Mouse (Mus musculus): Measurements from ENCODE around the gene Abcc6. TPM values are rescaled to one million over a fixed set of nuclear protein-coding genes. Genes with fewer than 3 reads are reported as not detected.
"Not testable (repeated sequence)": the region's sequence is repeated elsewhere in the genome, so short reads cannot be mapped to it uniquely, and the experiment has no call there.

Abcc6 gene
- total RNA-seq, 4 experiments from 2014 or later, result 1.9 to 2.5 (median 2.3) TPM

DNA sequence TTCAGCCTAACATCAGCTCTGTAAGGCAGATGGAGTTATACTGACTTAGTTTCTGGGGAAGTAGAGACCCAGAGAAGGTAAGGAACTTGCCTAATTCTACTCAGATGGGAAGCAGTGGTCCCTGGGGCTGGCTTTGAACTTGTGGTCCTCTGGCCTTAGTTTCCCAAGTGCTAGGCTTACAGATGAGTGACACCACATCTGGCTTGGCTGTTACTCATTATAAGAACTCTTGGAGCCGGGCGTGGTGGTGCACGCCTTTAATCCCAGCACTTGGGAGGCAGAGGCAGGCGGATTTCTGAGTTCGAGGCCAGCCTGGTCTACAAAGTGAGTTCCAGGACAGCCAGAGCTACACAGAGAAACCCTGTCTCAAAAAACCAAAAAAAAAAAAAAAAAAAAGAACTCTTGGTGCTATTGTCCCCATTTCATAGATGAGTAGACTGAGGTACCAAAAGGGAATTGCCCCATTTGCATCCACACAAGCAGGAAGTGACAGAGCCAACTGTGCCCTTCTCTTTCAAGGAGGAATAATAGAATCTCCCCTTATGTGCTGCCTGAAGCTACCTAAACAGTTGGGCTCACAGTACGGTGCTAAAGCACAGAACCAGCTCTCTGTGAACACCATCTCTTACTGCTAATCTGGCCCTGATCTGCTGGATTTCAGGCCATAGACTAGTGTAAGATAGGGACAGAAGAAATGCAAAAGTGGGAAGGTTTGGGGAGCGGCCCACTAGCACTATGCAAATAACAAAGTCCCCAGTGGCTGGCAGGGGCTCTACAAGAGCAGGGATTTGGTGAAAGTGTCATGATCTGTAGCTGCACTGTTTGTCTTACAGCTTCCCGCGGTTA lies 580 bp downstream of the Abcc6 start:
- DNase-seq (ENCODE audit: low spot score in 2 of 2), result no peak

DNA sequence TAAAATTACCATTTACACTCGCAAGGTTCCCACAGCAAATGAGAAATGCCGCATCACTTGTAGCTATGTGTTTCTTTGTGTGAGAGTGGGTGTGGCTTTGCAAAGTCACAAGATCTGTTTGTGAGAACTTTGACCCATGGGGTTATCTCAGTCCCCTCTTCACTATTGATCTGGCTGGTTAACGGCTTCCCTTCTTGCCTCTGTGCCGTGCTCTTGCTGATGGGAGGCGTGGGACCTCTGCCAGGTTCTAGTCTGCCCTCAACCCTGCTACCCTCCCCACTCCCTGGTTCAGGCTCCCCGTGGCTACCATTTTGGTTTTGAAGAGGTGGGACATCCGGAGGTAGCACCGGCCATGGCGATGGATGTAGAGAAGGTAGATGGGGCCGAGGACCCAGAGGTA lies 1.4 kb downstream of the Abcc6 start:
- DNase-seq (ENCODE audit: low spot score in 2 of 2), result no peak

DNA sequence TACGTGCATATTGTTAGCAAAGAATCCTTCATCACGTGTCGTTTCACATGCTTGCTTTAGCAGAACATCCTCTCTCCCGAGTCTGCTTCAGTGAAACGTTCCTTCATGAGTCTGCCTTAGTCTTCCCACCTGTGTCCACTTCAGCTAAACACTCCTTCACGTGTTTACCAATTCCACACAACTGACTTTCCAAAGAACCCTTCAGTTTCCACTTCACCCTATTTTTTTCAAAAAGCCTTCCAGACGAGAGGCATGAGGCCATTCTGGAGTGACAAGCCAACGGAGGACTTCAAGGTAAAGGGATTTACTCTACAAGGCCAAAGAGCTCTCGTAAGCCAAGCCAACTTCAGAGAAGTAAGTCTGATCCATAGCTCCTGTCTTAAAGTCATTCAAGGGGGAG lies 4.7 kb downstream of the Abcc6 start:
- DNase-seq (ENCODE audit: low spot score in 2 of 2), result no peak

DNA sequence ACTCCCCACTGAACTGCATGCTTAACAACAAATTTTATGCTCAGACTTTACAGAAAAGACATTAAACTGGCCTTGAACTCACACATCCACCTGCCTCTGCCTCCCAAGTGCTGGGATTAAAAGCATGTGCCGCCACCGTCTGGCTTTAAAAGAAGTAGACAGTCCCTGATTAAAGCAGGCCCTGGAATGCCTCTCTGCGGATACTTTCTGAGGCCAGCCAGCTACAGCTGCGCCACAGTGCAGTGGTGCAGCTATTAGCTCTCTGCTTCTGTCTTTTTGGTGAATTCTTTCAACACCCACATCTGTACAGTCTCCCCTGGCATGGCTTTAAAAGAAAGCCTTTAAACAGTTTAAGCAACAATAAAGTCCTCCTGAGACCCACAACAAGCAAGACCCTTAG lies 8.2 kb downstream of the Abcc6 start:
- DNase-seq (ENCODE audit: low spot score in 2 of 2), result no peak

DNA sequence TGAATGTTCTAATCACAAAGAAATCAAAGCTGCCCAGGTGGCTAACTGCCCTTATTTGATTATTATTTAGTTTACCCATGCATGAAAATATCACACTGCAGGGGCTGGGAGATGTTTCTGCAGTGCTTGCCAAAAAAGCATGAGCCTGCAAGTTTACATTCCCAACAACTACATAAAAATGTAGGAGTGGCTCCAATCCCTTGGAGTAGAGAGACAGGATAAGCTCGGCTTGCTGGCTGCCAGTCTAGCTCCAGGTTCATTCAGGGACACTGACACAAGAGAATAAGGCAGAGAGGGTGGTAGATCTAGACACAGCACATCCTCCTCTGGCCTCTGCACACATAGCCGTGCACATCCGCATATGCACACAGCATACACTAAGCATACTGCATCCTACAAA lies 10.5 kb downstream of the Abcc6 start:
- DNase-seq (ENCODE audit: low spot score in 2 of 2), result no peak

DNA sequence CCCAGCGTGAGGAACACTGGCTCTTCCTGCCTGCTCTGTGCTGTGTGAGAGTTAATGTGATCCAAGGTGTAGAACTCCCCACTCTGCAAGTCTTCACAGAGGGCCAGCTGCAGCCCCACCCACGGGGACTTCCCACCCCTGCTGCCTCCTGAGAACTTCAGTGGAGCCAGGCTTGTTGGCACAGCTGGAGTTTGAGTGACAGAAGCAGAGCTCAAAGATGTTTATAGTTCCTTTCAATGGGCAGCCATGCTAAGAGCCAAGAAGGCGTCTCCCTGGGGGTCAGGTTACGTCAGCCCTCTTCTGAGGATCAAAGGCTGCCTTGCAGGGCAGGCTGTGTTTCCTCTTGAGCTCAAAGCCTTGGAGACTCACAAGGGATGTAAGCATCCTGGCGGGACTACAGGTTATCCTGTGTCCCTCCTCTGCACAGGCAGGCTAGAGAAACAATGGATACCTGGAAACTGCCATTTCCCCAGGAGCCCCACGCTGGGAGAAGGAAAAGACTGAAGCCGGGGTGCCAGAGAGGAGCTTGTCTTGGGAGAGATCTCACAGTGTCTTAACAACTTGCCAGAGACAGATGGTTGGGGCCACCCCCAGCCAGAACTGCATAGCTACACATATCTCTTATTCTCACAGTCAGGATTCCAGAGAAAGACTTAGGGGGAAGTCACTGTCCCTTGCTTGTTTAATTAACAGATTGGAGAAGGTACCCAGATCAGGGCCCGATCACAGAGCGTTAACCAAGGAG lies 16.7 kb downstream of the Abcc6 start:
- DNase-seq (ENCODE audit: low spot score in 2 of 2), result peak; percentile 20 to 40

DNA sequence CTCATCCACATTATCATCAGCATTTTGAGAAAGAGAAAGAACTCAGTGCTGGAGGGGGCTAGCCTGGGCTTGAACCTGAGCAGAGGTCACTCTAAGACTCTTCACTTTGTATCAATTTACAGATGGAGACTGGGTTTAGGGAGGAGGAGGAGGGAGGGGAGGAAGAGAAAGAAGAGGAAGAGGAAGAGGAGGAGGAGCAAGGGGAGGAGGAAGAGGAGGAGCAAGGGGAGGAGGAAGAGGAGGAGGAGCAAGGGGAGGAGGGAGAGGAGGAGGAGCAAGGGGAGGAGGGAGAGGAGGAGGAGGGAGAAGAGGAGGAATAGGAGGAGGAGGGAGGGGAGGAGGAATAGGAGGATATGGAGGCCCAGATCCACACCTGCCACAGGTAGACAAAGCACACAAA lies 18.0 kb downstream of the Abcc6 start:
- no peak for DNase-seq (ENCODE audit: low spot score in 2 of 2)

DNA sequence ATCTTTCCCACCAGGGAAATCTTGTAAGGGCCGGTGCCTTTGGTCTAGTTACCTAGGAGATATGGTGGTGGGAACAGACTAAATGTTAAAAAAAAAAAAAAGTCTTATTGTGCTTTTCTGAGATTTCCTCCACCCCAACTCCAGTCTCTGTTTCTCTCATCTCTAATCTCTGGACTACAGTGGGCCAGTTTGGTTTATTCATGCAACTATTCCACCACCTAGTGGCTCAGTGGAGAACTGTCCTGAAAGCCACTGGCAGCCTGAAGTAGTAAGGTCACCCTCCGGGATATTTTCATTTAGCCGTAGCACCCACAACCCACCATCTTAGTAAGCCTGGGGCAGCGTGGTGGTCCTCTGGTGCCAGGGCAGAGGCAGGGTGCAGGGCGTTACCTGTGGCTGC lies 20.5 kb downstream of the Abcc6 start:
- peak; percentile 41 to 46 for DNase-seq (ENCODE audit: low spot score in 2 of 2)

DNA sequence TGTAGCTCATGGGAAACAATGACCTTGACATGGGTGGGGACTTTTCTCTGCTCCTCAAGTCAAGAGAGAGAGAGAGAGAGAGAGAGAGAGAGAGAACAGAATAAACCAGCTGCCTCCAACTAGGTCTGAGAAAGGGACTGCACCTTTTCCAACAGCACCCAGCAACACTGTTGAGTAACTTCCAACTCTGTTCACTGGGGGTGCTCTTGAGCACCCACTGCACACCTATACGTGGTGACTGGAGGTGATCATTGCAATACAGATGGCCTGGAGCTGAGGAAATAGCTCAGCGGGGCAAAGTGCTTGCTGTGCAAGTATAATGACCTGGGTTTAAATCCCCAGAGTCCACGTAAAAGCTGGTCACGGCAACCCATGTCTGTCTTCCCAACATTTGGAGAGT lies 27.4 kb downstream of the Abcc6 start:
- no peak for DNase-seq (ENCODE audit: low spot score in 2 of 2)

DNA sequence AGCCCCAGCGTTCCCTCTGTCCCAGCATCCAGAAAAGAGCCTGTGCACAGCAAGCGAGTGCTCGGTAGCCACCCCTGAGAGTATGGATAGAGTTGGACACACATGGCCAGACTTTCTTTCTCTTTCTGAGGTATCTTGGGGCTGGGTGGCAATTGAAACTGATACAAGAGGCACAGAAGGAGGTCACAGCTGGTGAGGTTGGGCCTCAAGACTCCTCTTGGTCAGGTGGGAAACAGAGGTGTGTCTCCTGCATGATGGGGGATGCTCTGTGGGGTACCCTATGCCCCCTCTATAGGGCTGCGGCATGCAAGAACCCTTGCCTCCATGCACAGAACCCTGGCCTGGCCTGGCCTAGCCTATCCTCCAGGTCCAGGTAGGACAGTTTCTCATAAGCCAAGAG lies 29.5 kb downstream of the Abcc6 start:
- no peak for DNase-seq (ENCODE audit: low spot score in 2 of 2)

DNA sequence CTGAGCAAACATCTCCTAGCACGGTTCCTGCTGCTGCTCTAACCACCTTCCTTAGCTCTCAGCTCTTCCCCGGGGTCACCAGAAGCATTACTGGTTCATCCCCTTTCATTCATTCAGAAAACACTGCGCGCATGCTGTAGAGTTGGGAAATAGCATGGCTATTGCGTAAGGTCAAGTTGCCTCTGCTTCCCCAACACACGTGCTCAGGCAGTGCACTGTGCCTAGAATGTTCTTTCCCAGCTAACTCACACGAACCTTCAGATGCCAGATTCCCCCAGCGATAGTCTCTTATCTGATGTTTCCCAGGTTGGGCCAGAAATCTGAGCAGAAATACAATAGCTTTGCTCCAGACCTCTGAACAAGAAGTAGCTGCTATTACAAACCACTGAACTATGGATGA lies 37.6 kb downstream of the Abcc6 start:
- DNase-seq (ENCODE audit: low spot score in 2 of 2), result no peak

DNA sequence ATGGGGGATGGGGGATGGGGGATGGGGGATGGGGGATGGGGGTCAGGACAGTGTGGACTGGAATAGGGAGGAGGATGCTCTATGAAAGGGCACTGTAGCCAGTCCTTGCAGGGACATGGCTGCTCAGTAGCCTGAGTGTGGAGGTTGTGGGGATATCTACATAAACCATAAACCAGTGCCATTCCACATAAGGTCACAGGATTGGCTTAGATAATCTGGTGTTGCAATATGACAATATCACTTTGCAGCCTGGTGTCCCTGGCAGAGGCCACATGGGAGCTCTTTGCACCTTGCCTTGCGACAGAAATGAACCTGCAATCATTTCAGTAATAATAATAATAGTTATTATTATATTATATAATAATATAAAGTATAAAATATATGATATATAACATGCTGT lies 41.8 kb downstream of the Abcc6 start:
- DNase-seq (ENCODE audit: low spot score in 2 of 2), result no peak

DNA sequence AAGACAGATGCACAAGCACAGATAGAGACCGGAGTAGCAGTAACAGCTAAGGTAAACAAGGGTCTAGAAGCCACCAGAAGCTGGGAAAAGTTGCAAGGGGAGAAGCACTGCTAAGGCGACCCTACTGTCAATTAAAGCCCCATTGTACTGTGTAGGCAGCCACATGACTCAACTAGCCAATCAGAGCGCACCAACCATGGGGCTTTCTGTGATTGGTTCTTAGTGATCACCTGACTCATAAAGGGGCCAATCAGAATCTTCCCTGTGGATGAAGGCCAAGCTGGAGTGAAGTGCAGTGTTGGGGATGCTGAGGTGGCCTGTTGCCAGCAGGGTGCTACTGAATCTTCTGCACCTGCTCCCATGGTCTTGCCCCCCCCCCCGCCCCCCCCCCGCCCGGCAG lies 43.2 kb downstream of the Abcc6 start:
- DNase-seq (ENCODE audit: low spot score in 2 of 2), result no peak

DNA sequence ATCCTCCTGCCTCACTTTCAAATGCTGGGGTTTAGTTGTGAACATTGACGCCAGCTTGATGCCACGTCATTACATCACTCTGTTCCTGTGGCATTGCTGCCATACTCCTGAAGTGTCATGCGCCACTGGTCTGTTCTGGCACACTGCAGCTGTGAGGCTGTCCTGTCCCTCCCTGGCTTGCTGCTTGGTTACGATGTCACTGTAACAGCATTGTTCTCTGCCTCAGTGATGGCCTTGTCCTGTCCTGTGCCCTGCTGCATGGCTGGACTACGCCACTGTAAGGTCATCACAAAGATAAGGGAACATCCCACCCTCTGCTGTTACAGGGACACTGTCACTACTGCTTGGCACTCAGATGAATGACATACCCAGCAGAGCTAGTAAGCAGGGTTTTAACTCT lies 48.5 kb downstream of the Abcc6 start:
- peak in 1 of 2 experiments; percentile 19 for DNase-seq (ENCODE audit: low spot score in 2 of 2)

DNA sequence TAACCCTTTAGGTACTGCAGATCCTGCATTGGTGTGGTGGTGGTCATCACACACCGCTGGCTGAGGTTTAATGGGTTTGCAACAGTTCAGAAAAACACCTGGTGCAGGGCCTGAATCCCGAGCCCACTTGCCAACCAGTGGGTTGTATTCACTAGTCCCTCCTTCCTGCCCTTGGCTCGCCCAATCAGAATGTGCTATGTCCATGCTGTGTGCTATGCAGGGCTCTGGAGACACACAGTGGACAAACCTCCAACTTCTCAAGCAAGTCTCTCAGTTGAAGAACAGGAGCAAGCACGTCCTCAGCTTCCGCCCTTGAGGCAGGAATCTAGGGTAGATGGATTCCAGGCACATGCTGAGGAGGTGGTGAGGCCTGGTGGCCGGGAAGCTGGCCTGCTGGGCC lies 55.6 kb downstream of the Abcc6 start:
- DNase-seq (ENCODE audit: low spot score in 2 of 2), result no peak

DNA sequence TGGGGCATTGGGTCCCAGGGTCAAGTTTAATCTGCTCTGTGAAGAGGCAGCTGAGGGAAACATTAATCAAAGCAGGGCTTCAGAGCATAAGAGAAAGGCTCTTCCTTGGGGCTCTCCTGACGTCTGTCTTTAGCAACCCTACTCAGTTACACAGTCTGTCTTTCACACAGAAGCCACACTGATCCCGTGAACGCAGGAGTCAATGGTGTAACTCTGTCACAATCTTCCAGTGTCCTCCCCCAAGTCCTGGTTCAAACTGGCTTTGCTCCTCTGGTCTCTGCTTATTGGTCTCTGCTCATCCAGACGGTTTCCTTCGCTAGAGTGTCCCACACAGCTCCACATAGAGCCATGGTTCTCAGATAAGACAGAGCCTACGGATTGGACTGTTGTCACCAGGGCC lies 56.0 kb downstream of the Abcc6 start:
- no peak for DNase-seq (ENCODE audit: low spot score in 2 of 2)

DNA sequence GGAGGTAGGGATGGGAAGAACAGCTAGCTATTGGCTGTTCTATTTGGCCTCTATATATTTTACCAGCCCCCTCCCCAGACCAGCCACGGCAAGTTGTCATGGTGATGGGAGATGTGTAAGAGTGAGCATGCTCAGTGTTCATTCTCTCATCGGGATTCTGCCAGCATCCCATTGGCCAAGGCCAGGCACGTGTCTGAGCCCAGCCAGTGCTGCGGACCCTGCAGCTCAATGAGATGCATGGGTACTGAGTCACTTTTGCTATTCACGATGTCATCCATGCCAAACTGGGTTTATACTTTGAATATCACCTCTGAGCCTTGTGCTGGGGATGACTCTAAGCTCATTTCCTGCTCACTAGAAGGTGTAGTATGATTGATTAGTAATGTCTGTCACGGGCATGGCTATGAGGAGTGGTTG lies 56.8 kb downstream of the Abcc6 start:
- DNase-seq (ENCODE audit: low spot score in 2 of 2), result no peak

DNA sequence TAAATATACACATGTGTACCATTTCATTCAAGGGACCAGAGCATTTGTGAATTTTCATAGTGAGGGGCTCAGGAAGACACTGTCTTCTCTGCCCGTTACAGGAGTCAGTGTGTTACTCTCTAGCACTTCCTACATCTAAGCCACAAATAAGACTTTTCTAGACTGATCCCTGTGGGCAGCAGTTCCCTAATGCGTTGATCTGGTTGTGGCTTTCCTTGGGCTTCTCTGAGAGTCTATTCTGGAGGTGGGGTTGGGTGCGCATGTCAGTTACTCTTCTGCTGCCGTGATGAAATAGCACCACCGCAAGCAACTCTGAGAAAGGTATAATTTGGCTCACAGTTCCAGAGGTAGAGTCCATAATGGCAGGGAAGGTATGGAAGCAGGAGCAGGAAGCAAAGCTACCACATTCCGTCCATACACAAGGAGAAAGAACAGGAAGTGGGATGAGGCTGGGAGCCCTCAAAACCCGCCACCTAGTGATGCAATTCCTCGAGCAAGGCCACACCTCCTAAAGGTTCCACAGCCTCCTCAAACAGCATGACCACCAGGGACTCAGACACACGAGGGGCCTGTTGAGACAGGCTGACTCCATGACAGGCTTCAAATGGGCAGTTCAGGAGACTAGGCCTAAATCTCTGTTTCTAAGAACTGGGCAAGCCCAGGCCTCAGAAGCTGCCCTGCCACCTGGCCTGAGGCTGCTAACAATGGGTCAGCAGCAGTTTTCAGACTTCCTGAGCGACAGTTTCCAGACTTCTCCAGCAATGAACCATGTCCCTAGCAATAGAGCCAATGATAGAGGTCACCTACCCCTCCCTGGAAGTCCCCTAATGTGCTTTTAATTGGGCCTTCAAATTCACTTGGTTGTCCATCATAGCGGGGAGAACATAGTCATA lies 58.0 kb downstream of the Abcc6 start:
- no peak for DNase-seq (ENCODE audit: low spot score in 2 of 2)

DNA sequence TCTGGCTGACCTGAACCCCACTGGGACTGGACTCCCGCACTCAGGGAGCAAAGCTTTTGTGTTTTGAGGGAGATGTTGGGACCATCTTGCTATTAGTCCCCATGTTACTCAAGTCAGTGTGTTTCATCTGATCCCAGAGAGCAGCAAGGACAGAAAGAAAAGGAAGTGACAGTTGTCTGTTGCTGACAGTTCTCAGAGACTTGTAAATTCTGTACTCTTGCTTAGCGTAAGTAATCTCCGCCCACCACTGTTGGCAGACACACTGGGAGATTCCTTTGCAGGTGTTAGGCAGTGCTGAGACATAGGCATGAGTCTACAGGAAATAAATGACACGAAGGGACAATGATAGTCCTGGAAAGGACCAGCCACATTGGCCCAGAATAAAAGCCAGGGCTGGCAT lies 73.5 kb downstream of the Abcc6 start:
- no peak for DNase-seq (ENCODE audit: low spot score in 2 of 2)

DNA sequence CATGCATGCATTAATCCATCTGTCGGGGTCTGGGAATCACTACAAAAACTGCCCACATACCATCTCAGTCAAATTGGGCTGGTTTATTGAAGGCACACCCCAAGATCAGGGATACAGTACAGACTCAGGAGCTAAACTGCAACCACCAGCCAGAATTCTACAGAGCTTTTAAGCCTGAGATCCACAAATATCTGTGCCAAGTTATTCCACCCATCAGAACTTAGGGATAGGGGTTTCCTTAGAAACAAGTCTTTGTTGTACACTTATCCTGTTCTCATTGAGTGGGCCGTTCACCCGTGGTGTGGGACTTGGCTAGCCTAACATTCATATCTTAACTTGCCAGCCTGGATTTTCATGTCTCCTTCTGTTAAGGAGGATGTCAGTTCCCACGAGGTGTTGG lies 81.0 kb downstream of the Abcc6 start:
- peak in 1 of 2 experiments; percentile 33 for DNase-seq (ENCODE audit: low spot score in 2 of 2)

DNA sequence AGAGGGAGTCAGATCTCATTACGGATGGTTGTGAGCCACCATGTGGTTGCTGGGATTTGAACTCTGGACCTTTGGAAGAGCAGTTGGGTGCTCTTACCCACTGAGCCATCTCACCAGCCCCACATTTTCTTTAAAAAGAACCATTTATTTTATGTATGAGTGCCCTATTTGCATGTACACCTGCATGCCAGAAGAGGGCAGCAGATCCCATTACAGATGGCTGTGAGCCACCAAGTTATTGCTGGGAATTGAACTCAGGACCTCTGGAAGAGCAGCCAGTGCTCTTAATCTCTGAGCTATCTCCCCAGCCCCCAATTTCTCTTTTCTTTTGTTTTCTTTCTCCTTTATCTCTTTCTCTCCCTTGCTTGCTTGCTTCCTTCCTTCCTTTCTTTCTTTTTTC lies 86.8 kb downstream of the Abcc6 start:
- DNase-seq (ENCODE audit: low spot score in 2 of 2), result not testable (repeated sequence)

DNA sequence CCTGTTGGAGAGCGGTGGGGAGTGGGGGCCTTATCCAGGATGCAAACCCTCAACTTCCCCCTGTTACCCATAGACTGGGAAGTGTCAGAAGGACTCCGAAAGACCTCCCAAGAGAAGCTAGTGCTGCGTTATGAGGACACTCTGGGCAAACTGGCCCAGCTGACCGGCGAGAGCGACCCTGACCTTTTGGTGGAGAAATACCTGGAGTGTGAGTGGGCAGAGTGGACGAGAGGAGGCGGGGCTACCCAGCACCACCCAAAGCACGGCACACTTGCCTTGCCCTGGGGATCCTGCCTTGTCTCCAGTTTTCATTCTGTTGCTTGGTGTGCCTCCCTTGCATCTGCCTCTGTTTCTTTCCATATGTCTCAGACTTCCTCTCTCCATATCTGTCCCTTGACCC lies 88.1 kb downstream of the Abcc6 start:
- DNase-seq (ENCODE audit: low spot score in 2 of 2), result no peak
